Mouse (Mus musculus): ENCODE data around the gene Ldlrad2.

GRCm38 (mm10) chr4:137527368-137527767 is 47.0 kb downstream of the Ldlrad2 start:
- TF ChIP-seq CTCF (IDR thresholded peaks at IDR 0.05; ENCODE audit: insufficient read depth, low read length), result no peak
- no peak for TF ChIP-seq POLR2A (IDR thresholded peaks at IDR 0.05; ENCODE audit: borderline replicate concordance, extremely low read depth, low read depth, low read length)
